Mouse (Mus musculus) thymus, adult 2 months (tissue): ENCODE measurements around the gene Gm28036. TPM values are rescaled to one million over a fixed set of nuclear protein-coding genes. Genes with fewer than 3 reads are reported as not detected.

Experiments
- DNase-seq: peaks from one replicate; pipeline ENCODE4 v3.0.0; 2021
- H3K27ac ChIP-seq: fragments of 200-500 bp; 2 replicates; pipeline ENCODE4 v1.5.1; 2012; ENCODE audit warnings: low read length, control low read depth; ENCODE audit not compliant: control insufficient read depth, insufficient read depth
- H3K27me3 ChIP-seq: fragments of 200-500 bp; 2 replicates; pipeline ENCODE4 v1.6.1; 2012; ENCODE audit warnings: mild to moderate bottlenecking, low read length, moderate library complexity, mixed read lengths; ENCODE audit not compliant: control insufficient read depth, insufficient read depth
- H3K36me3 ChIP-seq: fragments of 200-500 bp; 2 replicates; pipeline ENCODE4 v1.6.1; 2012; ENCODE audit warnings: mild to moderate bottlenecking, low read length, moderate library complexity; ENCODE audit not compliant: control insufficient read depth, insufficient read depth
- H3K4me1 ChIP-seq: fragments of 200-500 bp; replicated peaks from 2 replicates; pipeline ENCODE4 v1.6.1; 2012; ENCODE audit warnings: low read length; ENCODE audit not compliant: control insufficient read depth, insufficient read depth
- H3K4me3 ChIP-seq: fragments of 200-500 bp; 2 replicates; pipeline ENCODE4 v1.5.1; 2012; ENCODE audit warnings: mild to moderate bottlenecking, low read length, control low read depth, moderate library complexity; ENCODE audit not compliant: control insufficient read depth, insufficient read depth
- CTCF ChIP-seq: fragments of 200-500 bp; IDR thresholded peaks from 2 replicates; pipeline ENCODE4 v1.5.1; 2012; ENCODE audit warnings: mild to moderate bottlenecking, control low read depth, low read length, moderate library complexity, borderline replicate concordance; ENCODE audit not compliant: control insufficient read depth, poor library complexity, insufficient read depth; ENCODE audit errors: extremely low read depth
- POLR2A ChIP-seq: fragments of 200-500 bp; IDR thresholded peaks from 2 replicates; pipeline ENCODE4 v1.6.1; 2012; ENCODE audit warnings: mild to moderate bottlenecking, low read length, control low read depth, moderate library complexity; ENCODE audit not compliant: control insufficient read depth, poor library complexity, insufficient read depth; ENCODE audit errors: extremely low read depth
- WGBS: fragments of 180-500 bp; shearing (Covaris S2); methylation state at CpG from one replicate; pipeline ENCODE4 v1.1.7; 2018; 5-methylcytosine and 5-hydroxymethylcytosine counted together
- polyA plus RNA-seq: library from polyadenylated mRNA; depleted of rRNA; stranded (reverse); fragments of >200 nt; gene quantifications from 2 replicates; pipeline ENCODE4 v1.2.3, GENCODE M21; 2012

The Gm28036 gene
- polyA plus RNA-seq, 1 experiment = 7.5 TPM

GRCm38 (mm10) chr2:156111358-156112079 is 15.4 kb downstream of the Gm28036 start, which contains the start of the genes Cpne1 and Rbm12:
TSS of gene Cpne1 (minus strand) at chr2:156111965.
TSS of gene Rbm12 (minus strand) at chr2:156111978.
- under 1% methylated on average over 73 of the region's 74 CpGs for WGBS
- peak within 1 kb of the TSS; percentile 87 for H3K4me3 ChIP-seq
- H3K4me1 ChIP-seq = peaks cover 5% of the 10 kb centered on the region
- TF ChIP-seq POLR2A (peak; percentile 92), CTCF (peak; percentile 54; the same call in 1 of the 2 replicates)
- peak; percentile 96 for DNase-seq
- H3K36me3 ChIP-seq = no peaks in the 10 kb centered on the region
- peak within 1 kb of the TSS; percentile 51; the same call in 1 of the 2 replicates for H3K27ac ChIP-seq
- no peaks in the 10 kb centered on the region for H3K27me3 ChIP-seq

GRCm38 (mm10) chr2:156110627-156111357 is 16.1 kb downstream of the Gm28036 start:
- no peaks in the 10 kb centered on the region for H3K27me3 ChIP-seq
- H3K27ac ChIP-seq = peak overlapping the region; percentile 51; the same call in 1 of the 2 replicates
- TF ChIP-seq CTCF (no peak), POLR2A (no peak)
- H3K36me3 ChIP-seq = no peaks in the 10 kb centered on the region
- H3K4me3 ChIP-seq = peak overlapping the region; percentile 87
- DNase-seq = peak; percentile 25
- peaks cover 5% of the 10 kb centered on the region for H3K4me1 ChIP-seq
- WGBS = under 1% methylated on average over 16 of the region's 16 CpGs

- Histone ChIP-seq H3K4me1 (no peaks in the 10 kb centered on the region), H3K36me3 (peaks cover 25% of the 10 kb centered on the region), H3K4me3 (no peak overlapping the region), H3K27me3 (no peaks in the 10 kb centered on the region), H3K27ac (no peak overlapping the region)
- no peak for DNase-seq
- 92% methylated on average over 5 of the region's 5 CpGs for WGBS
- TF ChIP-seq POLR2A (no peak), CTCF (no peak)
Observed at GRCm38 (mm10) chr2:156091926-156092325, 35.0 kb downstream of the Gm28036 start.

- Histone ChIP-seq H3K27me3 (no peaks in the 10 kb centered on the region), H3K36me3 (peaks cover 3% of the 10 kb centered on the region; the same call in 1 of the 2 replicates), H3K4me3 (no peak overlapping the region), H3K4me1 (no peaks in the 10 kb centered on the region), H3K27ac (no peak overlapping the region)
- TF ChIP-seq CTCF = no peak
- no peak for DNase-seq
- WGBS = 94% methylated on average over 1 of the region's 1 CpGs
Observed at GRCm38 (mm10) chr2:156089799-156090198, 37.1 kb downstream of the Gm28036 start.

GRCm38 (mm10) chr2:156087391-156088110 is 39.3 kb downstream of the Gm28036 start:
- Histone ChIP-seq H3K4me3 (no peak overlapping the region), H3K36me3 (no peaks in the 10 kb centered on the region; the same call in 1 of the 2 replicates), H3K4me1 (no peaks in the 10 kb centered on the region), H3K27me3 (no peaks in the 10 kb centered on the region), H3K27ac (no peak overlapping the region)
- 89% methylated on average over 7 of the region's 7 CpGs for WGBS
- no peak for TF ChIP-seq CTCF
- TF ChIP-seq POLR2A = no peak
- DNase-seq = no peak

GRCm38 (mm10) chr2:156084541-156084940 is 42.4 kb downstream of the Gm28036 start:
- over 99% methylated on average over 3 of the region's 3 CpGs for WGBS
- no peaks in the 10 kb centered on the region; the same call in 1 of the 2 replicates for H3K36me3 ChIP-seq
- H3K4me1 ChIP-seq = no peaks in the 10 kb centered on the region
- DNase-seq = no peak
- TF ChIP-seq CTCF = no peak
- no peaks in the 10 kb centered on the region for H3K27me3 ChIP-seq
- no peak overlapping the region for H3K27ac ChIP-seq
- H3K4me3 ChIP-seq = no peak overlapping the region
